Mouse (Mus musculus) lung, postnatal 4 days (tissue): ENCODE results near the gene Gsta2.
"Not testable (repeated sequence)": the region's sequence is repeated elsewhere in the genome, so short reads cannot be mapped to it uniquely, and the experiment has no call there.

Experiments
- DNase-seq, 2 experiments: peaks; one replicate each; pipeline ENCODE4 v3.0.0; 2021

Gsta2 gene

DNA sequence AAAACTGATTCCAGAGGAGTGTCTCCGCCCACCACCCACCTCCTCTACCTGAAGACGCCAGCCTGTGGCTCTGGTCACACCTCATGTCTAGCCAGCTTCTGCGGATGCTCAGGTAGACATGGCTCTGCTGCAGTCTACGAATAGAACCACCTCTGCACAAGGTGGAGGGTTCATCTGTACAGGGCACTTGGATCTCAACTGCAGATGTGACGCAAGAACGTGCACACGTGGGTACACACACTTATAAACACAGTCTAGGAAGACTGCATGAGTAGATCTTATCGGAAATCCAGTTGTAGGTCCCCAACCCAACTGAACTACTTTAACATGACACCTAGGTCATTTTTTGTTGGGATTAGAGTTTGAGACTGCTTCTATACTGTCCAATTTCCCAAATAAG lies at the start of gene Gsta2:
TSS of gene Gsta2 (minus strand) at position 178 of the 400 bp plus-strand sequence.
- no peak for DNase-seq

GRCm38 (mm10) chr9:78401596-78401995 lies 46.0 kb upstream of the Gsta2 start:
- no peak for DNase-seq

DNA sequence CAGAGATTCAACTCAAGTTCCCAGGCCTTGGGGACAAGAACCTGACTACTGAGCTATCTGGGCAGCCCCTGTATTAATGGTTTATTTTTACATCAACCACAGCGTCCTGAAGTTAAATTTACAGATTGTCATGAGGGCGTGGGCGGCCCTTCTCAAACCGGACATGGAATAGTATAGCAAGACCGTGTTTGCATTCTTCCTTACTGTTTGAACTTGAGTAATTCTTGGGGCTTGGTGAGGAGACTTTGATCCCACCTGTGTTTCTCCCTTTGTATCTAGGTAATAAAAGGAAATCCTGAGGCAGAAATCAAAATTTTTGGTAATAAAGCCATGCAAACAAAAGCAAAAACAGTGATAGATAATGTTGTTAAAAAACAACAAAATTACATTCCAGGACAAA lies 45.0 kb upstream of the Gsta2 start:
- DNase-seq: no peak

GRCm38 (mm10) chr9:78396517-78396916 lies 40.9 kb upstream of the Gsta2 start:
- DNase-seq: no peak

GRCm38 (mm10) chr9:78395630-78396351 lies 40.2 kb upstream of the Gsta2 start, which contains the start of gene Ddx43:
Gene Ddx43 (plus strand): TSS chr9:78395777.
- DNase-seq: peak; percentile 39 to 68

DNA sequence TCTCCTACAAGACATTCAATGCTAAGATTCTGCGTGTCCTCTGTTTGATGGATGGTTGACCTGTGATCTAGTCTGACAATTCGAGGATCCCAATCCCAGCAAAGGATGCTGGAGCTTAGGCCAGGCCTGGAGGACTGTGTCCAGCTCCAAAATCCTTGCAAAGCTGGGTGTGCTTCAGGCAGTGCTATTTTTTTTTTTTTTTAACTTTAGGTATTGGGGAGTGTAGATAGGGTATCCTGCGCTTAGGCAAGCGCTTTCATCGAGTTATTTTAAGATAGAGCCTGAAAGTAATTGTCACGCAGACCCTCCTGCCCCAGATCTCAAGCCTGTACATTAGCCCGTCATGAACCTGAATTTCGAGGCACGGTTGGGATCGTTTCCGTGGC lies 39.6 kb upstream of the Gsta2 start:
- no peak for DNase-seq

- DNase-seq: no peak
Measured at GRCm38 (mm10) chr9:78394602-78395001, 39.0 kb upstream of the Gsta2 start.

DNA sequence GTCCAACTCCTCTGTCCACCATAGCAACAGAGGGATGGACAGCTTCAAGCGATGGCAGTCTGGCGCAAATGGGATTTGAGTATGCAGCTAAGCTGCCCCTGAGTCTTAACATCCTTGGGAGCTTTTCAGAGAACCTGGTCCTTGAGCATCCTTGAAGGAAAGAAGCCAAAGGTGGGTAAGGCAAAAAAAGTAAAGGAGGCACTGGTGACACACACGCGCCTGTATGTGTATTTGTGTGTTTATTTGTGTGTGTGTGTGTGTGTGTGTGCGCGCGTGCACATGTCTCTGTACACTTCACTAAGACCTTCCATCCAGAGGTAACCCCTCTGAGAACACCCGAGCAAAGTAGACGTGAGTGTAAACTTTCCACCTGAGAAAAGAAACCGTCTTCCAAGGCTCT lies 38.2 kb upstream of the Gsta2 start:
- DNase-seq: no peak

GRCm38 (mm10) chr9:78389981-78390380 lies 34.4 kb upstream of the Gsta2 start:
- no peak for DNase-seq

GRCm38 (mm10) chr9:78386947-78387346 lies 31.4 kb upstream of the Gsta2 start:
- no peak for DNase-seq

DNA sequence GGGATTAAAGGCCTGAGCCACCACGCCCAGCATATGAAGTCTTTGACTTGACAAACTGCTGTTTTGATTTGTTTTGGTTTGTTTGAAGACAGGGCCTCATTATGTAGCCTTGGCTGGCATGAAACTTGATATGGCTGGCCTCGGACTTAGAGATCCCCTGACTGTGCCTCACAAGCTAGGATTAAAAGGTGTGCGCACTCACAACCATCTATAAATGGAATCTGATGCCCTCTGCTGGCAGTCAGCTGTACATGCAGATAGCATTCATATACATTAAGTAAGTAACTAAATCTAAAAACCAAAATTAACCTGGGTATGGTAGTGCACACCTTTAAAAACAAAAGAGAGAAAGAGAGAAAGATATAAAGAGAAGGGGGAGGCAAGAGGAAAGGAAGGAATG lies 30.3 kb upstream of the Gsta2 start:
- DNase-seq: peak in 1 of 2 experiments; percentile 8

GRCm38 (mm10) chr9:78378113-78378785 lies 22.7 kb upstream of the Gsta2 start, which contains the start of gene Ooep:
Gene Ooep (minus strand): TSS chr9:78378725.
- peak; percentile 15 to 42 for DNase-seq

GRCm38 (mm10) chr9:78377546-78377945 lies 22.0 kb upstream of the Gsta2 start:
- DNase-seq: no peak

DNA sequence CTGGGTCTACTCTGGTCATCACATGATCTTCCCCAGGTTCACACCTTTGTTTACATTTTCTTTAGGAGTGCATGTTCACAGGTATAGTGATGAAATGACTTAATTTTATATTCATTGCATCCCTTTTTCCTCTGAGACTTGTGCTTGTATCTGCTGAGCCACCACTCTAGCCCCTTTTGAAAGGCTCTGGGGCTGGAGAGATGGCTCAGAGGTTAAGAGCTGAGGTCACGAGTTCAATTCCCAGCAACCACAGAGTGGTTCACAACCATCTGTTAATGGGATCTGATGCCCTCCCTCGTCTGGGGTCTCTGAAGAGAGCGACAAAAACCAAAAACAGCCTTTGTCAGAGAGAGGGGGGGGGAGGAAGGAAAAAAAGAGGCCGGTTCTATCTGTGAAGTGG lies 19.9 kb upstream of the Gsta2 start:
- no peak for DNase-seq

DNA sequence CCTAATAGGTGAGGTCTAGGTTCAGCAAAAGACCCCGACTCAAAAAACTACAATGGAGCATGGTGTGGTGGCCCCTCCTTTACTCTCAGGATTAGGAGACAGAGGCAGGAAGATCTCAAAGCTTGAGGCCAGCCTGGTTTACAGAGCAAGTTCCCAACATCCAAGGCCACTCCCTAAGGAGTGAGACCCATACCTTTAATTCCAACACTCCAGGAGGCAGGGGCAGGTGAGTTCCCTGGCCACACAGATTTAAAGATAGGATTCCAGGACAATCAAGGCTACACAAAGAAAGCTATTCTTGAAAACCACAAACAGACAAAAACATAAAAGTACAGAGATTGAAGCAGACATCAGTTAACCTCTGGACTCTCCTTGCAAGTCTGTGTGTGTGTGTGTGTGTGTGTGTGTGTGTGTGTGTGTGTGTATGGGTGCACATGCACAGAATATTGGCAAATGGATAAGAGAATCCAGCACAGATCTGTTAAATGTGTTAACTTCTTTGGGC lies 19.3 kb upstream of the Gsta2 start:
- DNase-seq: no peak

- no peak for DNase-seq
Measured at GRCm38 (mm10) chr9:78374397-78374796, 18.8 kb upstream of the Gsta2 start.

- DNase-seq: no peak
Measured at GRCm38 (mm10) chr9:78372827-78373504, 17.4 kb upstream of the Gsta2 start.

DNA sequence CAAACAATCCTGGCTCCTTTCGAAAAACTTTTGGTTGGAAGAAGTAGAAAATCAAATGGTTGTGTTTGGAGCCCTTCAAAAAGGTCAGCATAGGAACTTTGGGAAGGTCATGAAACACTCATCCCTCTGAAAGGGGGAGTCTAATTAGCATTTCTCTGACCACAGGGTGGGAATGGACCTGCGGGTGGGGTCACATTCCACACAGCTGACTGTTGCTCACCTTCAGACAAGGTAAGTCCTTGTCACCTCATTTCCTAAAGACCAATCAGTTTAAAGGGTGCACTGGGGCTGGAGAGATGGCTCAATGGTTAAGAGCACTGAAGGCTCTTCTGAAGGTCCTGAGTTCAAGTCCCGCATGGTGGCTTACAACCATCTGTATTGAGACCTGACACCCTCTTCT lies 15.9 kb upstream of the Gsta2 start:
- DNase-seq: no peak

DNA sequence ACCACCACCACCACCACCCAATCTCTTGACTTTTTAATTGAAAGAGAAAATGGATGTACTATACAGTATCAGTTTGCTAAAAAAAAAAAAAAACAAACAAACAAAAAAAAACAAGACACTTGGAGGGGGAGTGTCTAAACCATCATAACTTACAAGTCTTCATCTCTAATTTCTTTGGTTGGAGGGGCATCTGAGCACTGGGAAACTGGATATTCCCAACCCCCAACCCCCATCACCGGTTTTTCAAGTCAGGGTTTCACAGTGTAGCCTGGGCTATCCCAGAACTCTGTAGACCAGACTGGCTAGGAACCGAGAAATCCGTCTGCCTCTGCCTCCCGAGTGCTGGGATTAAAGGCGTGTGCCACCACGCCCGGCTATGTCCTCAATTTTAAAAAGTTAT lies 14.2 kb upstream of the Gsta2 start:
- no peak for DNase-seq

DNA sequence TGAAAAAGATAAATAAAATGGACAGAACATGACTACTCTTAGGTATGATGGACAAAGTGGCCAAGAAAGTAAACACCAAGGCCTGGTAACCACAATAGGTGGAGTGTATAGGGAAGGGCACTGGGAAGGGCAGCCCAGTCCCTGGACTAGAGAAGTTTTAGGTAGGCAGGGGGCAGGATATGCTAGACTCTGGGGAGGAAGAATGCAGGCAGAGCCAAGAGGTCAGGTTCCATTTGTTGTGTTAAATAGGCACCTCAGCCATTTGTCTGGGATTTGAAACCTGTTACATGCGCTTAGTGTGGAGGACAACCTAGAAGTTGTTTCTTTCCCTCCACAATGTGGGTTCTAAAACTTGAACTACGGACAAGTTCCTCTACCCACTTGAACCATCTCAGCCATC lies 13.8 kb upstream of the Gsta2 start:
- no peak for DNase-seq

DNA sequence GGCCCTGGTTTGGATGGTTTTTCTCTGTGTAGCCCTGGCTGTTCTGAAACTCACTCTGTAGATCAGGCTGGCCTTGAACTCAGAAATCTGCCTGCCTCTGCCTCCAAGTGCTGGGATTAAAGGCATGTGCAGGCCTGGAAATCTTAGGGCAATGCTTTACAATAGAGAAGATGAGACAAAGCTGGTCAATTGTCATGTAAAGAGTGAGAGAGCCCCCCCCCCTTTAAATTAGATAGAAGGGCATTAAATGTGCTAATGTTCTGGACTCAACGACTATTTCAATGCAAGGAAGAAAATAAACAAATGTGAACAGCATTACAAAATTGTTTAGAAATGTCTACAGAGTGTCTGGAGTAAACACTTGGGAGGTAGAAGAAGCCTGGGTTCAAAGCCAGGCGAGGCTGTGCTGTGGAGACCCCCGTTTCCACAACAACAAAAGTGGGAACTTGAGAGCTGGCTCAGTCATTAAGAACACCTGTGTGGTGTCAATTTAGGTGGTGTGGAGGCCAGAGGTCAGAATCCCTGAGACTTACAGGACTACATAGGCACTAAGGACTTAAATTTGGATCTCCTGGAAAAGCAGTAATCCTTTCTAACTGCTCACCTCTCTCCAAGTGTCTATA lies 13.2 kb upstream of the Gsta2 start:
- no peak for DNase-seq

DNA sequence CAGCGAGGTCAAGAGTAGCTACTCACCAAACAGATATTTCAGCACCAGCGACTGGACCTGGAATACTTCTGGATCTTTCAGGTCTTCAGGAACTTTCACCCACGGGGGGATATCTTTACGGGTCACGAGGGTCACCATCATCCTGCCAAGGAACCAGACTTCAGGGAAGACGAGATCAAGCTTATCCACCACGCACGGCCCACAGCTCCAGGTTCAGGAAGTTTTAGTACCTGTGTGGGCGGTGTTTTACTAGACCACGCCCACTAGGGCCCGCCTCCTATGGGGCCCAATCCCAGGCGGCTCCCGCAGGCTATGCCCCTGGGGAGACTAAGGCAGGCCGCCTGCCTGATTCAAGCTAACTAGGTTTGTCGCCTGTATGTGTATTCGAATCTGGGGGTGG lies 12.4 kb upstream of the Gsta2 start, which contains the start of gene Dppa5a:
TSS of gene Dppa5a (minus strand) at position 219 of the 400 bp plus-strand sequence.
- DNase-seq: not testable (repeated sequence)
